Mouse (Mus musculus) layer of hippocampus, adult 11-12 months (tissue): ENCODE results near the gene Obsl1.

ENCODE experiments used
- DNase-seq: peaks from one replicate; pipeline ENCODE4 v3.0.0; 2022; ENCODE audit warnings: low spot score

Obsl1 gene

GRCm38 (mm10) chr1:75455433-75455832, 50.8 kb downstream of the Obsl1 start:
- no peak for DNase-seq

GRCm38 (mm10) chr1:75451900-75452299, 54.4 kb downstream of the Obsl1 start:
- no peak for DNase-seq

- no peak for DNase-seq
Observed at GRCm38 (mm10) chr1:75450314-75451005, 55.8 kb downstream of the Obsl1 start, which contains the start of gene Asic4. Asic4 (plus strand) TSS chr1:75450436.

- no peak for DNase-seq
Observed at GRCm38 (mm10) chr1:75449377-75450135, 56.7 kb downstream of the Obsl1 start.

GRCm38 (mm10) chr1:75448937-75449336, 57.3 kb downstream of the Obsl1 start:
- DNase-seq, result no peak

- no peak for DNase-seq
Observed at GRCm38 (mm10) chr1:75448052-75448431, 58.2 kb downstream of the Obsl1 start.

GRCm38 (mm10) chr1:75447265-75448051, 58.8 kb downstream of the Obsl1 start:
- DNase-seq, result no peak

- DNase-seq, result no peak
Observed at GRCm38 (mm10) chr1:75446656-75447055, 59.6 kb downstream of the Obsl1 start.

GRCm38 (mm10) chr1:75445751-75446611, 60.3 kb downstream of the Obsl1 start:
- DNase-seq, result peak; percentile 81

- DNase-seq, result peak; percentile 58
Observed at GRCm38 (mm10) chr1:75445141-75445701, 61.0 kb downstream of the Obsl1 start.

GRCm38 (mm10) chr1:75444208-75444607, 62.0 kb downstream of the Obsl1 start:
- no peak for DNase-seq

- DNase-seq, result no peak
Observed at GRCm38 (mm10) chr1:75443247-75444024, 62.8 kb downstream of the Obsl1 start.

GRCm38 (mm10) chr1:75442811-75443210, 63.4 kb downstream of the Obsl1 start:
- DNase-seq, result no peak

- no peak for DNase-seq
Observed at GRCm38 (mm10) chr1:75442171-75442570, 64.1 kb downstream of the Obsl1 start.

GRCm38 (mm10) chr1:75441471-75441996, 64.7 kb downstream of the Obsl1 start:
- DNase-seq, result no peak

GRCm38 (mm10) chr1:75440661-75441060, 65.6 kb downstream of the Obsl1 start:
- no peak for DNase-seq

- no peak for DNase-seq
Observed at GRCm38 (mm10) chr1:75438782-75439181, 67.5 kb downstream of the Obsl1 start.

GRCm38 (mm10) chr1:75435475-75436328, 70.5 kb downstream of the Obsl1 start, which contains the start of gene Gmppa:
Gmppa (plus strand) TSS chr1:75435930.
- DNase-seq, result peak; percentile 87
